Mouse (Mus musculus) spleen, adult 10 weeks (tissue): ENCODE data around the gene 1700123O20Rik. TPM values are rescaled to one million over a fixed set of nuclear protein-coding genes. Genes with fewer than 3 reads are reported as not detected.

Experiments used
- polyA plus RNA-seq: library from polyadenylated mRNA; stranded (reverse); fragments of 350-450 nt; fragmentation: Illumina TruSeq; extraction: RNeasy Lipid Tissue Mini Kit (QIAGEN cat#74804); gene quantifications from one replicate; pipeline ENCODE4 v1.2.3, GENCODE M21; 2015; ENCODE audit warnings: low replicate concordance; ENCODE audit not compliant: insufficient read depth

1700123O20Rik gene
- polyA plus RNA-seq: 39.1 TPM

DNA sequence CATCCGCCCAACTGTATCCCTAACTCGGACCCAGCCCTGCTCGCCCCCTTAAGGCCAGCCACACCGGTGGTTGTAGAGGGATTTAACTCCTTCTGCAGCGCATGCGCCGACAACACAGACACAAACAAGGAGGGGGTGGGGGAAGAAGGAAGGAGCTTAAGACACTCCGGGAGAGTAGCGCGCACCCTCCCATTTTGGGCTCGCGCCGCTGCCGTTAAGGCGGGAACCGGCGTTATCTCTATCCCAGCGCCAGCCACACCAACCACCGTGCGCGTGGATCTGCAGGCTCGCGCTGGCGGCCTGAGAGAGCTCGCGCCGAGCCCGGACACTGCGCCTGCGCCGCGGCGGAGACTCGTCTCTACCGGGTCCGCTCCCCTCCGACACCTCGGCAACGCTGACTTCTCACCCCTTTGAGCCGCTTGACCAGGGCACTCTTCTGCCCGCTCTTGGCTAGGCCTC is at the start of gene 1700123O20Rik:
Gene 1700123O20Rik (plus strand): TSS at position 154 of the 459 bp plus-strand sequence.

GRCm38 (mm10) chr14:54640946-54641304 is 45.1 kb upstream of the 1700123O20Rik start, which contains the start of gene Gm17606:
Gene Gm17606 (plus strand): TSS chr14:54640952.

GRCm38 (mm10) chr14:54641305-54641969 is 44.6 kb upstream of the 1700123O20Rik start, which contains the start of gene Cdh24:
Gene Cdh24 (minus strand): TSS chr14:54641364.

DNA sequence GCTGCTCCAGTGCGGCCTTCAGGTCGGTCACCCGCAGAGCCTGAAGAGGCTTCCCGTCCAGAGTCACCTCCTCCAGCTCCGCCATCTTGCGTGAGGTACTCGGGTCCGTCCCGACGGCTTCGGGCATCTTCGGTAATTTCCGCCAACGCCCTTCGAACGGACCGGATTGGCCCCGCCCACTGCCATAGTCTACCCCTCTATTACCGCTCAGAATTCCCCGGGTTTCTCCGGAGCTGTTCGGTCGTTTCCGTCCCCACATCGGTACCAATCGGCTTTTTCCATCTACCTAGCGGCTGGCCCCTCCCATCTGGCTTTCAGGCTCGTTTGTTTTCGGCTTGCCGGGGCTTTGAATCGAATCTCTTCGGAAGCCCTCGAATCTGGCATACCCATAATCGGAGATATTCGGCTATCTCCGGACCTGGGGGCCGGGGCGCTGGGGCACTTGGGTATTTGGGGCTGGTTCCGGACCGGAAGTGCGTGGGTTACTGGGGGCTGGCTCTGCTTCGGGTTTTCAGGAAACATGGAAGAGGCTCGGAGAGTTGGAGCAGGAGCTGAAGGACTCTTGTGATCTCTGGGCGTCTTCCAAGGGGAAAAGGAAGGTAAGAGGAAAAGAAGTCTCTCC is 617 bp downstream of the 1700123O20Rik start, which contains the start of gene Acin1:
Gene Acin1 (minus strand): TSS at position 410 of the 622 bp plus-strand sequence.

GRCm38 (mm10) chr14:54698733-54699132 is 12.7 kb downstream of the 1700123O20Rik start, which contains the start of gene Gm29776:
Gene Gm29776 (minus strand): TSS chr14:54698833.

GRCm38 (mm10) chr14:54712074-54712473 is 26.1 kb downstream of the 1700123O20Rik start, which contains the start of gene Cebpe:
Gene Cebpe (minus strand): TSS chr14:54712174.

Other genes with a start within 250 kb of the 1700123O20Rik start
- 38.8 TPM for gene Lrp10, start 222.1 kb upstream of the 1700123O20Rik start, polyA plus RNA-seq
- gene Rem2, start 210.1 kb upstream of the 1700123O20Rik start, polyA plus RNA-seq: not detected
- 48.2 TPM for gene Prmt5, start 168.7 kb upstream of the 1700123O20Rik start, polyA plus RNA-seq
- 11.4 TPM for gene Haus4, start 131.6 kb upstream of the 1700123O20Rik start, polyA plus RNA-seq
- gene Ajuba, start 108.7 kb upstream of the 1700123O20Rik start, polyA plus RNA-seq: 4.2 TPM
- gene 4931414P19Rik, start 80.2 kb upstream of the 1700123O20Rik start, polyA plus RNA-seq: 3.6 TPM
- gene Psmb5, start 68.2 kb upstream of the 1700123O20Rik start, polyA plus RNA-seq: 39.6 TPM
- gene Psmb11, start 64.8 kb upstream of the 1700123O20Rik start, polyA plus RNA-seq: not detected
- gene Gm17606, start 45.3 kb upstream of the 1700123O20Rik start, polyA plus RNA-seq: not detected
- 1.2 TPM for gene Cdh24, start 44.9 kb upstream of the 1700123O20Rik start, polyA plus RNA-seq
- gene Acin1, start 715 bp downstream of the 1700123O20Rik start, polyA plus RNA-seq: 429 TPM
- gene Gm29776, start 12.6 kb downstream of the 1700123O20Rik start, polyA plus RNA-seq: not detected
- not detected for gene Cebpe, start 26.0 kb downstream of the 1700123O20Rik start, polyA plus RNA-seq
- gene Slc7a8, start 95.7 kb downstream of the 1700123O20Rik start, polyA plus RNA-seq: 6.3 TPM
- gene Rnf212b, start 127.9 kb downstream of the 1700123O20Rik start, polyA plus RNA-seq: not detected
- gene Homez, start 184.7 kb downstream of the 1700123O20Rik start, polyA plus RNA-seq: 5.4 TPM
- 10.9 TPM for gene Ppp1r3e, start 191.3 kb downstream of the 1700123O20Rik start, polyA plus RNA-seq
- 16.2 TPM for gene Bcl2l2, start 197.2 kb downstream of the 1700123O20Rik start, polyA plus RNA-seq
- not detected for gene Gm20521, start 197.2 kb downstream of the 1700123O20Rik start, polyA plus RNA-seq
- 254 TPM for gene Pabpn1, start 206.3 kb downstream of the 1700123O20Rik start, polyA plus RNA-seq
- gene Slc22a17, start 226.9 kb downstream of the 1700123O20Rik start, polyA plus RNA-seq: 2.9 TPM
- gene Efs, start 239.9 kb downstream of the 1700123O20Rik start, polyA plus RNA-seq: 0.65 TPM
- gene Il25, start 246.5 kb downstream of the 1700123O20Rik start, polyA plus RNA-seq: not detected